Mouse (Mus musculus) small intestine, adult 2 months (tissue): ENCODE data around the gene 4933427D14Rik. TPM values are rescaled to one million over a fixed set of nuclear protein-coding genes. Genes with fewer than 3 reads are reported as not detected.

Experiments used
- H3K27ac ChIP-seq: fragments of 200-500 bp; 2 replicates; pipeline ENCODE4 v1.5.1; 2012; ENCODE audit warnings: low read depth, low read length, control low read depth, inconsistent platforms; ENCODE audit not compliant: insufficient read depth
- H3K27me3 ChIP-seq: fragments of 200-500 bp; 2 replicates; pipeline ENCODE4 v1.6.1; 2012; ENCODE audit warnings: mild to moderate bottlenecking, moderate library complexity, low read length, inconsistent platforms; ENCODE audit not compliant: control insufficient read depth, insufficient read depth
- H3K36me3 ChIP-seq: fragments of 200-500 bp; 2 replicates; pipeline ENCODE4 v1.6.1; 2012; ENCODE audit warnings: mild to moderate bottlenecking, low read length, control low read depth, inconsistent platforms; ENCODE audit not compliant: control insufficient read depth, insufficient read depth
- H3K4me1 ChIP-seq: fragments of 200-500 bp; 2 replicates; pipeline ENCODE4 v1.6.1; 2012; ENCODE audit warnings: low read length, inconsistent platforms, mixed read lengths; ENCODE audit not compliant: control insufficient read depth, insufficient read depth, insufficient read length
- H3K4me3 ChIP-seq: fragments of 200-500 bp; 2 replicates; pipeline ENCODE4 v1.5.1; 2012; ENCODE audit warnings: low read depth, mild to moderate bottlenecking, control low read depth, inconsistent platforms, low read length, moderate library complexity
- CTCF ChIP-seq: fragments of 200-500 bp; IDR thresholded peaks from 2 replicates; pipeline ENCODE4 v1.5.1; 2012; ENCODE audit warnings: low read depth, mild to moderate bottlenecking, control low read depth, inconsistent platforms, low read length, moderate library complexity, mixed read lengths; ENCODE audit not compliant: insufficient replicate concordance, insufficient read length; ENCODE audit errors: extremely low read depth
- POLR2A ChIP-seq: fragments of 200-500 bp; IDR thresholded peaks from 2 replicates; pipeline ENCODE4 v1.6.1; 2012; ENCODE audit warnings: low read depth, mild to moderate bottlenecking, control low read depth, inconsistent platforms, low read length, moderate library complexity
- WGBS: fragments of 180-500 bp; shearing (Covaris S2); methylation state at CpG from one replicate; pipeline ENCODE4 v1.1.7; 2018; 5-methylcytosine and 5-hydroxymethylcytosine counted together
- polyA plus RNA-seq: library from polyadenylated mRNA; depleted of rRNA; stranded (reverse); fragments of >200 nt; gene quantifications from 2 replicates; pipeline ENCODE4 v1.2.3, GENCODE M21; 2012

The 4933427D14Rik gene
- polyA plus RNA-seq, 1 experiment, result 2.5 TPM

DNA sequence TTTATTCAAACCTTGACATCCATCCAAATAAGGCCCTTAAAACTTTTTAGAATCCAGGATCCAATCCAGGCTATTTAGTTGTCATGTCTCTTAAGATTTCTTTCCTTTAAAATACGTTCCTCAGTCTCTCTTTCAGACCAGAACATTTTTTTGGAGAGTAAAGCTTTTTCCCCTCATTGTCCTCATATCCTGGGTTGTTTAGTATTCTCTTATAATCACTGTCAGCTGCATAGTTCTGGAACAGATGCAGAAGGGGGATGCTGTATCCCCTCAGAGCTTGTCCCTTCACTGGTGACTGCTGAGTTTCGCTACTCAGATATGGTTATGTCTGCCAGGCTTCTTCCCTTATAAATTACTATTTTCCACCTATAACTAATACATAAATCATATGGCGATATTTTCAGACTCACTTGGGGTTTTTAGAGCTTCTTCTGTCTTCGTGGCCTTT, 51.3 kb downstream of the 4933427D14Rik start:
- WGBS, result 79% methylated on average over 4 of the region's 4 CpGs
- no peak overlapping the region for H3K27ac ChIP-seq

DNA sequence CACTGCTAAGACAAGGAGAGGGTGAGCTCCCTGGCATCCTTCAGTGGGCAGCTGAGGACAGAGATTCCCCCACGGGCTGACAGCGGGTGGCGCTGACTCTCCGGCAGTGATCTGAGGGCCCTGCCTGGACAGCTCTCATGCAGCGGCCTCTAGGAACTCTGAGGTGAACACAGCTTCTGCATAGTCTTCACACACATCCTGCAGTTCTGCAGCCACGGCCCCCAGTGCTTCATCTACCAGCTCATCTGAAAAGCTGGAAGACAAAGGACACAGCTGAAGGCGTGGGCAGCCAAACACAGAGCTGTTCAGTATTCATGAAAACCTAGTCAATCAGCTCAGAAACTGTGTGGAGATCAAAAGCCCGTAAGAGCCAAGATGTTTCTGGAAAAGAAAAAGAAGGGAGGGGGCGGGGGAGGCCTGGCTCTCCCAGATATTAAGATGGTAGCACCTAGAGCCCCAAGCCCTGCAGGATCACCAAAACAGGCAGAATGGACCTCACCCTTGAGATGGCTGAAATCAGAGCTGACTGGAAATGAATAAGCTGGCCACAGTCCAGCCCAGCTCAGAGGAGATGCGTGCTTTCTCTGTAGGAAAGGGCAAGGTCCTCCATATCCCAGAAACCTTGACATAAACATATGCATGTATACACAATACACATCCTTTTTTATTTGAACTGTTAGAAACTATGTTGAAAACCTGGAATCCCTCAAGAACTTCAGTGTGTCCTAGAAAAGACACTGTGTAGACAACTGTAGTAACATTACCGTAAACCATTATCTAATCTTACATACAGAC, 51.9 kb downstream of the 4933427D14Rik start:
- no peak for TF ChIP-seq CTCF
- TF ChIP-seq POLR2A, result no peak
- H3K27me3 ChIP-seq, result no peaks in the 10 kb centered on the region
- H3K4me1 ChIP-seq, result no peaks in the 10 kb centered on the region
- H3K36me3 ChIP-seq, result peaks cover 24% of the 10 kb centered on the region
- WGBS, result 81% methylated on average over 11 of the region's 11 CpGs
- H3K27ac ChIP-seq, result no peak overlapping the region
- no peak overlapping the region for H3K4me3 ChIP-seq

More for the DNA sequence above, 51.3 kb downstream of the 4933427D14Rik start:
- H3K4me1 ChIP-seq, result no peaks in the 10 kb centered on the region
- no peaks in the 10 kb centered on the region for H3K27me3 ChIP-seq
- peaks cover 24% of the 10 kb centered on the region for H3K36me3 ChIP-seq
- TF ChIP-seq POLR2A (no peak), CTCF (no peak)
- H3K4me3 ChIP-seq, result no peak overlapping the region

DNA sequence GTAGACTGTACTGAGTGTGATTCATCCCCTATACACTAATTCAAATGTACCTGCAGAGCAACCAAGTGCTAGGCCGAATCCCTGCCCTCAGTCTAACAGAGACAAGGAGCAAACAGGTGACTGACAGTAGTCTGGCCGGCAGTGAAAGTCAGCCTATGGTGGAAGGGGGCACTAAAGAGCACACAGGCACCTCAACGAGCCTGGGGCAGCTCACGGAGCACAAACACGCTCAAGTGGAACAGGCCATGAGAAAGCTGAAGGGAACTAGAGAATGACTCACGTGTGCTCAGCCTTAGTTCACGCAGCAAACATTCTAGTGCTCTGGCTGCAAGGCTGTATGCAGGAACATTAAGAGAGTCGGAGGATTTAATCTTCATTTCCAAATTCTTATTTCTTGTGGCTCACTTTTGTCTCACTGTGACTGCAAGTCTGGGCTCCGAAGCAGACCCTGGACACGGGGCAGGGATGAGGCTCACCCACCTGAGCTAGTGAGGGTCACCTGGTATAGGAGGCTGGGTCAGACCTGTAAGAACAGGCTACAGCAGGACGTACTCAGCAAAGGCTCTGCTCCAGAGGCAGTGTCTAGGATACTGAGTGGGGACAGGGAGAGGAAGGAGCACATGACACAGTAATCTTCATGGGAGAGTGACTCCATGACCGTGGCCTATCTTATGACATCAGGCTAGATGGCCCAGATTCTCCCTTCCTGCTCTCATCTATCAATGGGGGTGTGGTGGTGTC, 54.0 kb downstream of the 4933427D14Rik start:
- no peaks in the 10 kb centered on the region for H3K27me3 ChIP-seq
- no peak for TF ChIP-seq CTCF
- TF ChIP-seq POLR2A, result no peak
- H3K27ac ChIP-seq, result no peak overlapping the region
- peaks cover 18% of the 10 kb centered on the region for H3K36me3 ChIP-seq
- H3K4me1 ChIP-seq, result no peaks in the 10 kb centered on the region
- WGBS, result 81% methylated on average over 12 of the region's 12 CpGs
- H3K4me3 ChIP-seq, result no peak overlapping the region

DNA sequence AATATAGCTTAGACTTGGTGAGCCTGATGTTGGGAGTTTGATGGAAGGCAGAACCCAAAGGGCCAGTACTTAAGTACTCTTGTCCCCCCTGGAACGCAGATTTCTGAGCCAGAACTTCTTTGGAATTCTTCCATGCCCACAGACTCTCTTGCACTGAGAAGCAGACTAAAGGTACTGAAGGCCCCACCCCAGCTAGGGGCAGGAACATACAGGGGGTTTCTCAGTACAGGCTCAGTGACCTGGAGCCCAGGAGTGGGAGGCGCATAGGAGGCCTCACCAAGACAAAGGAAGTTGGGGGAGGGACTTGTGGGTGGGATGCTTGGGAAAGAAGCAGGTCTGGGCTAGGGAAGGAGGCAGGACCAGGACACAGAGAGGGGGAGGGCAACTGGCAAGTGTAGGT, 56.1 kb downstream of the 4933427D14Rik start:
- H3K4me1 ChIP-seq, result no peaks in the 10 kb centered on the region
- 77% methylated on average over 2 of the region's 2 CpGs for WGBS
- H3K27me3 ChIP-seq, result no peaks in the 10 kb centered on the region
- peaks cover 12% of the 10 kb centered on the region for H3K36me3 ChIP-seq
- H3K27ac ChIP-seq, result no peak overlapping the region
- TF ChIP-seq CTCF (no peak), POLR2A (no peak)
- H3K4me3 ChIP-seq, result no peak overlapping the region

DNA sequence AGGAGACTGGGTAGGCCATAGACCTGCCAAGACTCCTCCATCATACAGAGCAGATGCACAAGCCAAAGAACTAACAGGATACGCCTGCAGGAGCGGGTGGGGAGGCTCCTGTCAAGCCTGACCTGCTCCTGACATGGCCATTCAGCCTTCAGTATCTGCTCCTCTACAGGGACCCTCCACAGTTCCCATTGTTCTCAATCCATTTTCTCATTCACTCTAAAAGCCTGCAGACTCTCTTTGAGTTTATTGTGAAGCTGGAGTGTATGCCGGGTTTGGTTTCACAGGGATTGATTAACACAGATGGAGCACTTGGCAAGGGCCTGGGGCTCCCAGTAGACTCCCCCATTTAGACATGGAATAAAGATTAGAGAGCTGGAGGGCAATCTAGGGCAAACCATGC, 59.3 kb downstream of the 4933427D14Rik start:
- Histone ChIP-seq H3K4me3 (no peak overlapping the region), H3K4me1 (peaks cover 9% of the 10 kb centered on the region), H3K27ac (no peak overlapping the region), H3K36me3 (no peaks in the 10 kb centered on the region), H3K27me3 (no peaks in the 10 kb centered on the region)
- TF ChIP-seq CTCF, result no peak
- TF ChIP-seq POLR2A, result no peak
- 76% methylated on average over 3 of the region's 3 CpGs for WGBS

- no peak for TF ChIP-seq CTCF
- TF ChIP-seq POLR2A, result no peak
- no peak overlapping the region for H3K27ac ChIP-seq
- H3K36me3 ChIP-seq, result no peaks in the 10 kb centered on the region
- H3K27me3 ChIP-seq, result no peaks in the 10 kb centered on the region
- H3K4me3 ChIP-seq, result no peak overlapping the region
- WGBS, result 57% methylated on average over 1 of the region's 1 CpGs
- peaks cover 11% of the 10 kb centered on the region for H3K4me1 ChIP-seq
These were observed 61.4 kb downstream of the 4933427D14Rik start for GRCm38 (mm10) chr11:72145877-72146248.

DNA sequence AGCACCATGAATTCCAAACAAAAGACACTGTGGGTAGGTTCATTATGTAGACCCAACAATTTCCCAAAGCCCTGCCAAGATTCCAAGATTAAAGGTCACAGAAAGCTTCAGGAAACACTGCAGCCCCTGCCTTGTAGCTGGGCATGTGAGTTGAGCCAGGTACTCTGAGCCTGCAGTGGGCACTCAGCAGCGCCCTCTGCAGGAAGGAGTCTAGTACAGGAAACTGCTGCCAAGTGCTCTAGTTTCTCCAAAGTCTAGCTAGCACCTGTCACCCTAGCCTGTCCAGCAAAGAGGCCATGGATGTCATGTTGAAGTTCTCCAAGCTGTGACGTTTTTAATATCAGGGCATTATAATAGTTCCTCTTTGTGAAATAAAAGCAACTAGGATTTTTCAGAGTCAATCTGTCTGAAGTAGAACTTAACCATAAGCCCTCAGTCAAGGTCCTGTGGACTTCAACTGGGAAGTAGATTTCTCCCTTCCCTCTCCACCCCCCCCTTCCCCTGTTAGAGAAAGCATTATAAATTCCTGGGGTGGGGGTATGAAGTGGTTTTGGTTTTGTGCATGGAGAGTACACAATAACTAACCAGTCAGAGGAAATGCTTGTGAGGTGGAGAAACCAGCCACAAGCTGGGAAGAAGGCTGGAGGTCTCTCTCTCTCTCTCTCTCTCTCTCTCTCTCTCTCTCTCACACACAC, 61.9 kb downstream of the 4933427D14Rik start:
- Histone ChIP-seq H3K36me3 (no peaks in the 10 kb centered on the region), H3K4me1 (peaks cover 11% of the 10 kb centered on the region), H3K27ac (no peak overlapping the region), H3K27me3 (no peaks in the 10 kb centered on the region), H3K4me3 (no peak overlapping the region)
- WGBS, result 16% methylated on average over 2 of the region's 2 CpGs
- TF ChIP-seq POLR2A (no peak), CTCF (peak; percentile 63; the same call in 1 of the 2 replicates)
